Mouse (Mus musculus) stomach, embryonic 15.5 days (tissue): Measurements from ENCODE around the gene Mettl21a. TPM values are rescaled to one million over a fixed set of nuclear protein-coding genes. Genes with fewer than 3 reads are reported as not detected.
"Not testable (repeated sequence)": the region's sequence is repeated elsewhere in the genome, so short reads cannot be mapped to it uniquely, and the experiment has no call there.

ENCODE experiments used
- ATAC-seq: fragments of 200-750 bp; cut with Nextera tagmentation; 2 replicates; pipeline ENCODE4 v1.8.0; 2017; ENCODE audit warnings: low read depth, moderate number of reproducible peaks, moderate TSS enrichment; ENCODE audit not compliant: insufficient read depth, low FRiP score
- H3K27ac ChIP-seq: fragments of 300-500 bp; sonication (generic); 2 replicates; pipeline ENCODE4 v1.5.1; 2015; ENCODE audit warnings: mild to moderate bottlenecking, inconsistent platforms
- H3K27me3 ChIP-seq: fragments of 300-500 bp; sonication (generic); replicated peaks from 2 replicates; pipeline ENCODE4 v1.6.1; 2015; ENCODE audit warnings: inconsistent platforms
- H3K36me3 ChIP-seq: fragments of 300-500 bp; sonication (generic); 2 replicates; pipeline ENCODE4 v1.6.1; 2015; ENCODE audit warnings: inconsistent platforms
- H3K4me1 ChIP-seq: fragments of 300-500 bp; sonication (generic); 2 replicates; pipeline ENCODE4 v1.6.1; 2015; ENCODE audit warnings: inconsistent platforms
- H3K4me2 ChIP-seq: fragments of 300-500 bp; sonication (generic); 2 replicates; pipeline ENCODE4 v1.6.1; 2015; ENCODE audit warnings: mild to moderate bottlenecking, inconsistent platforms
- H3K4me3 ChIP-seq: fragments of 300-500 bp; sonication (generic); replicated peaks from 2 replicates; pipeline ENCODE4 v1.5.1; 2015; ENCODE audit warnings: inconsistent platforms
- H3K9ac ChIP-seq: fragments of 300-500 bp; sonication (generic); 2 replicates; pipeline ENCODE4 v1.6.1; 2015; ENCODE audit warnings: inconsistent platforms
- H3K9me3 ChIP-seq: fragments of 300-500 bp; sonication (generic); 2 replicates; pipeline ENCODE4 v1.6.1; 2016; ENCODE audit warnings: inconsistent platforms
- WGBS: fragments of 180-500 bp; shearing (Covaris S2); methylation state at CpG from one replicate; pipeline ENCODE4 v1.1.7; 2015; 5-methylcytosine and 5-hydroxymethylcytosine counted together
- polyA plus RNA-seq: library from polyadenylated mRNA; unstranded; fragments of >200 nt; fragmentation: Nextera tagmentation; extraction: Ambion mirVana; gene quantifications from 2 replicates; pipeline ENCODE4 v1.2.1, GENCODE M21; 2015

Mettl21a gene
- 19.2 and 20.8 TPM in 2 replicates for polyA plus RNA-seq

DNA sequence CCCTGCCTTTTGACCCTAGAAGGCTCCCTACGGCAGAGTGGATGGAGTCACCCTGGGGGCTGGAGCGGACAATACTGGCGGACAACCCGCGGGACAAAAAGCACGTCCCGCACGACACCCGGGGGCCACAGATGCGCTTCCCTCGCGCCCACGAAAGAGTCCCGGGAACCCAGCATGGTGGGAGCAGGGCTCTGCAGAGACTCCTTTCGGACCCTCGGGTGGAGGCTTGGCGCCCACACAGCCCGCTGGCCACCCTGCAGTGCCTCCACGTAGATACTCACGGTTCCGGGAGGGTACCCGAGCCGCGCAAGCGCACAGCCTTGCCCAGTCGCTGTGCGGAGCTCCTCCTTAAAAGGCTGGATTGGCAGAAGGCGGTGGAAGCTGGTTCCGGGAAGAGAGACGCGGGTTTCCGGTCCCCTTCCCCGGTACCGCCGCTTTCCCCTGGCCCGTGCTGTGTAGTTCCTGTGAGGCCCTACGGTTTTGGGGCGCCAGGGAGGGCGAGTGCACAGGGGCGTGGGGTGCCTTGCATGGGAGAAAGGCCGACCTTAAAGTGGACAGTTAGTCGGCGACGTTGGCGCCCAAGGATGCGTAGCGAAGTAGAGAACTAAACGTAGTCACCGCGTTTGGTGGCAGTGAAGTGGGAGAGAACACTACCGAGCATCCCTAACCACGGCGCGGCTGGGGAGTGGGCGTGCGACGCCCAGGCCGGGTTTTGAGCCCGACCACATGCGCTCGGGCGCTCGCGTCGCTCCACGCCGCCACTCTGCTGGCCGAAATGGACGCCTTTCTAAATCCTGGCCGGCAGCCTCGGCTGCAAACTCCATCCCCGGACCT lies at the start of gene Mettl21a:
Mettl21a (minus strand) TSS at position 362 of the 834 bp plus-strand sequence.
- Histone ChIP-seq H3K4me3 (peak within 1 kb of the TSS; percentile 81), H3K27me3 (no peaks in the 10 kb centered on the region), H3K4me2 (peak within 1 kb of the TSS; percentile 85), H3K9ac (peak within 1 kb of the TSS; percentile 90), H3K4me1 (peaks cover 9% of the 10 kb centered on the region; the same call in 1 of the 2 replicates), H3K36me3 (no peaks in the 10 kb centered on the region), H3K9me3 (no peaks in the 10 kb centered on the region), H3K27ac (peak within 1 kb of the TSS; percentile 99)
- ATAC-seq, result peak; percentile 93
- WGBS, result under 1% methylated on average over 72 of the region's 72 CpGs

DNA sequence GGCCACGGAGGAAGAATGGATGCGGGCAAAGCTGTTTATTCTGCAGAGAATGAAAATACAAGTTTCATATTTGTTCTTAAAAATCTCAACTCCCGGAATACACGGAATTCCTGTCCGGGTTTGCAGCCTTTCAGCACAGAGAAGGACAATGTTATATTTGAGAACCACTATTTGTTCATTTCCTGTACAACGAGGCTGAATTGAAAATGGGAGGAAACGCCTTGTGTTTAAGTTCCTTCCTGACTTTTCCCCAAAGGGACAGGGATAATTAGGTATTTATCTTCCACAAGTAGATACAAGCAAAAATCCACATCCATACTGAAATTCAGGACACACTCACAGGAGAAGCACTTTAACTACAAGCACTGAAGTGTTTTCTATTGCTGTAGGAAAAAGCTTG lies 41.8 kb upstream of the Mettl21a start:
- Histone ChIP-seq H3K4me3 (no peak overlapping the region), H3K4me2 (no peak overlapping the region), H3K36me3 (no peaks in the 10 kb centered on the region), H3K9ac (no peak overlapping the region), H3K9me3 (no peaks in the 10 kb centered on the region), H3K4me1 (no peaks in the 10 kb centered on the region), H3K27ac (peak overlapping the region; percentile 18; the same call in 1 of the 2 replicates), H3K27me3 (no peaks in the 10 kb centered on the region)
- WGBS, result 55% methylated on average over 7 of the region's 7 CpGs
- no peak for ATAC-seq

DNA sequence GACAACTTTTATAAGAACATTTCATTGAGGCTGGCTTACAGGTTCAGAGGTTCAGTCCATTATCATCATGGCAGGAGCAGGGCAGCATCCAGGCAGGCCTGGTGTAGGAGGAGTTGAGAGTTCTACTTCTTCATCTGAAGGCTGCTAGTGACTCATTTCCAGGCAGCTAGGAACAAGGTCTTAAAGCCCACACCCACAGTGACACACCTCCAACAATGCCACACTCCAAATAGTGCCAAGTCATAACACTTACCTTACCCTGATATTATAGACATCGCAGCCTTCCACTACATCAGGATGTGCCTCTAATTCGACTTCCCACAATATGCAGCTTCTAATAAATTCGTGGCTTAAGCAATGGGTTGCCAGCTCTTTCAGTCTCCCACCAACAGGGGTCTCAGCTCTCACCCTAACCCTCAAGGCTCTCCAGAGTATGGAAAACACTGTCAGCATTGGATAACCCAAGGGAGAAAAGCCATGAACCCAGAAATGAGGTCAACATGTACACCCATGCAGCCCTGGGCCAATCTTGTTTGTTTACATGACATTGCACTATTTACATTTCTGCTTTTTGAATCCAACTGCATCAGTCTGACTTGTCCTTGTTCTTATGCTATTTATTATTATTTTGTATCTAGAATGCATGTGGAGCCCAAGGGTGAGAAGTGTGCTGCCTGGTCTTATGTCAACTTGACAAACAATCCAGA lies 39.5 kb upstream of the Mettl21a start:
- Histone ChIP-seq H3K4me2 (no peak overlapping the region), H3K27me3 (no peaks in the 10 kb centered on the region), H3K36me3 (no peaks in the 10 kb centered on the region), H3K9me3 (no peaks in the 10 kb centered on the region), H3K4me1 (no peaks in the 10 kb centered on the region), H3K9ac (no peak overlapping the region), H3K4me3 (no peak overlapping the region), H3K27ac (no peak overlapping the region)
- ATAC-seq, result no peak
- WGBS, result 84% methylated on average over 3 of the region's 3 CpGs

DNA sequence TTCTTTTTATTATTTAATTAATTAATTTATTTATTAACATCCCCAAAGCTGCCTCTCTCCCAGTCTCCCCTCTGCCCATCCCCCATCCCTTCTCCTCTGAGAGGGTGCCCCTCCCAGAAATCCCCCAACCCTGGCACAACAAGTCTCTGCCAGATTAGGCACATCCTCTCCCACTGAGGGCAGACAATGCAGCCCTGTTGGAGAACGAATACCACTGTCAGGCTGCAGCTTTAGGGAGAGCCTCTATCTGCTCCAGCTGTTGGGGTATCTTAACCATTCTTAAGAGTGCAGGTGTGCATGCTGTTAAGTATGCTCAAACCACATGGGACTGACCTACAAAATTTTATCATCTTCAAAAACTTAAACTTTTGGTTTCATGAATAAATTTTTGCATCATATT lies 38.4 kb upstream of the Mettl21a start:
- Histone ChIP-seq H3K9ac (no peak overlapping the region), H3K4me2 (no peak overlapping the region), H3K4me1 (no peaks in the 10 kb centered on the region), H3K9me3 (no peaks in the 10 kb centered on the region), H3K27ac (no peak overlapping the region), H3K36me3 (no peaks in the 10 kb centered on the region), H3K27me3 (no peaks in the 10 kb centered on the region), H3K4me3 (no peak overlapping the region)
- no peak for ATAC-seq
- WGBS, result 38% methylated on average over 1 of the region's 1 CpGs

DNA sequence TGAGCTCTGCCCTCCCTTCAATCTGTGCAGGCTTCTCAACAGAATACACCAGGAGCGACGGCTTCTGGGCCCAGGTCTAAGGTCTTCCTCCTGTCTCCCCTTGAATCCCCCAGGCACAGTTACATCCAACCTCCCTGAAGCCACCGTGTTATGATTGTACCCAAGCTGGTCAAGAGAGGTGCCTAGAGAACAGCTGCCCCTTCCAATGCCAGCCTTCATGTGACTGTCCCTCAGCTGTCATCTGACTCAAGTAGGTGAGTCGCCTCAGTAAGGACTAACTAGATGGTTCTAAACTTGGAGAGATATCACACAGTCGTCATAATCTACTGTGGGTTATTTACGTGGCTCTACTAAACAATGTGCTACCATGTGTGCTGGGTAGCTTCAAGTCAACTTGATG lies 36.7 kb upstream of the Mettl21a start:
- Histone ChIP-seq H3K36me3 (no peaks in the 10 kb centered on the region), H3K9me3 (no peaks in the 10 kb centered on the region), H3K27me3 (no peaks in the 10 kb centered on the region), H3K4me3 (no peak overlapping the region), H3K27ac (no peak overlapping the region), H3K4me2 (no peak overlapping the region), H3K9ac (no peak overlapping the region), H3K4me1 (no peaks in the 10 kb centered on the region)
- no peak for ATAC-seq
- 89% methylated on average over 6 of the region's 6 CpGs for WGBS

DNA sequence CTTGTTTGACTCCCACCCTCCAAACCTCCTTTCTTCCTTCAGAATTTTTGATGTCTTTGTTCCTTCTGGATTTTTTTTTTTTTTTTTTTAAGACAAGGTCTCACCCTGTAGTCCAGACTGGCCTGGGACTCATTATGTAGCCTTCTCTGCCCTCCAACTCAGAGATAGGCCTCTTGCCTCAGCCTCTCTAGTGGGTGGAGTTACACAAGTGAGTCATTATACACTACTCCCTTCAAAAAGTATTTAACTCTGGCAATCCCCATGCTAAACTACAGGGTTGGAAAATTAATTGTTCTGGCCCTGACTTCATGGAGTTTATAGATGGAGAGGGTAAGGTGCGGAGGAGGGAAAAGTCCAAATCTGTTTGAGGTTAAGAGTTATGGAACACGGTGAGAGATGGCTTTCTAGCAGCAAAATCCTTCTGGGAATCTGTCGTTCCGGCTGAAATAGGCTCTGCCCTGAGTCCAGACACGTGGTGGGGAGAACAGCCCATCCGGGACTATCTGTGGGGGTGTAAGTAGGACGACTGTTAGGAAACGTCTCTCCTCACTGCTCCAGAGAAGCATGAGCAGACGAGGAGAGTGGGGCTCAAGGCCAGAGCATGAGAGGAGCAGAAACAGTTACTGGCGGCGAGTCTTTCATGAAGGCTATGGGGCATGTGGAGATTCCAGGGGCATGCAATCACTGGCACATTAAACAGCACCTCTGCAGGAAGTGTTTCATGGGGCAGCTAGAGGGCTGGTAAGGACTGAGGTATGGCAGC lies 32.5 kb upstream of the Mettl21a start:
- no peak overlapping the region for H3K9ac ChIP-seq

DNA sequence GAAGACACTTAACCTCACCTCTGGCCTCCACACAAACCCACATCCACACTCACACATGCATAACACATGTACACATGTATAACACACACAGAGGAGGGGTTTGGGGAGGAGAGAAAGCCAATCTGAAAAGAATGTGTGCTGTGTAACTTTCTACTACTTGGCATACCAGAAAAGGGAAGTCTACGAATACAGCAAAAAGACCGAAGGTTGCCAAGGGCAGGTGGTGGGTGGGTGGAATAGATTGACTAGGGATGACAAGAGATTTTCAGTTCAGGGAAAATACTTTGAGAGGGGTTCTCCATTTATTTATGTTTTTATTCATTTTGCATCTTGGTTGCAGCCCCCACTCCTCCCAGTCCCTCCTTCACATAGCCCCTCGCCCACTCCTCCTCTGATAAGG lies 27.5 kb upstream of the Mettl21a start:
- no peak for ATAC-seq
- no peaks in the 10 kb centered on the region for H3K36me3 ChIP-seq
- H3K4me1 ChIP-seq, result no peaks in the 10 kb centered on the region
- H3K27ac ChIP-seq, result no peak overlapping the region
- no peaks in the 10 kb centered on the region for H3K27me3 ChIP-seq
- H3K4me3 ChIP-seq, result no peak overlapping the region
- no peak overlapping the region for H3K4me2 ChIP-seq
- 86% methylated on average over 3 of the region's 3 CpGs for WGBS
- H3K9me3 ChIP-seq, result no peaks in the 10 kb centered on the region
- no peak overlapping the region for H3K9ac ChIP-seq

More for the DNA sequence above, 32.5 kb upstream of the Mettl21a start:
- Histone ChIP-seq H3K9me3 (no peaks in the 10 kb centered on the region), H3K36me3 (no peaks in the 10 kb centered on the region), H3K27ac (no peak overlapping the region), H3K4me2 (no peak overlapping the region), H3K4me1 (no peaks in the 10 kb centered on the region), H3K27me3 (no peaks in the 10 kb centered on the region), H3K4me3 (no peak overlapping the region)
- ATAC-seq, result no peak; the same call in 1 of the 2 replicates
- WGBS, result 64% methylated on average over 11 of the region's 11 CpGs

DNA sequence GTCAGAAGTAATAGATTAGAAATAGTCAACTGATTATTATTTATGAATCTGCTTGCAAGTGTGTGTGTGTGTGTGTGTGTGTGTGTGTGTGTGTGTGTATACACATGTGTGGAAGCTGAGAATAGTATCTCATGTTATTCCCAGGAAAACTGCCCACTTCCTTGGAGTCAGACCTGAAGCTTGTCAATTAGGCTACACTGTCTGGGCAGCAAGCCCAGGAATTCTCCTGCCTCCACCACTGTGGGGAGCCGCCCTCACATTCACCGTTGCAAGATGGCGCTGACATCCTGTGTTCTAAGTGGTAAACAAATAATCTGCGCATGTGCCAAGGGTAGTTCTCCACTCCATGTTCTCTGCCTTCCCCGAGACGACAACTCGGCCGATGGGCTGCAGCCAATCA lies 25.5 kb upstream of the Mettl21a start:
- H3K27me3 ChIP-seq, H3K9me3 ChIP-seq, H3K4me2 ChIP-seq, H3K4me1 ChIP-seq, H3K27ac ChIP-seq, H3K4me3 ChIP-seq, H3K9ac ChIP-seq, H3K36me3 ChIP-seq, ATAC-seq: not testable (repeated sequence)
- 92% methylated on average over 8 of the region's 8 CpGs for WGBS

DNA sequence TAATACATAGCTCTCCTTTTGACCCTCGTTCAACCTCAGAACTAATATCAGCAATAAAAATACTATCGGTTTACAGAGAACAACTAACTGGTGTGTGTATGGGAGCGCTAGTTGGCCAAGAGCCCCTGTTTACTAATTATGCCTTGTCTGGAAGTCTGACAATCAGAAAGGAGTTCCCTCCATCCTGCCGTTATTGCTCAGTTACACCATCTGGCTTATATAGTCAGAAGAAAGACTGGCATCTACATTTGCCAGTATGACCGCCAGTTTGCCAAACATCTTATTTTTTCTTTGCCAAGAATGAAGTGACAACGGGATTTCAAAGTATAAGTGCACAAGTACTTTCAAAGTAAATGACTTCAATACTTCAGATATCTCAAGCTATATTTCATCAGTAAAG lies 24.0 kb upstream of the Mettl21a start:
- no peak overlapping the region for H3K4me2 ChIP-seq
- H3K27ac ChIP-seq, result no peak overlapping the region
- H3K9ac ChIP-seq, result no peak overlapping the region
- WGBS, result 85% methylated on average over 6 of the region's 6 CpGs
- H3K36me3 ChIP-seq, result no peaks in the 10 kb centered on the region
- no peak overlapping the region for H3K4me3 ChIP-seq
- no peaks in the 10 kb centered on the region for H3K9me3 ChIP-seq
- no peaks in the 10 kb centered on the region for H3K27me3 ChIP-seq
- H3K4me1 ChIP-seq, result no peaks in the 10 kb centered on the region
- ATAC-seq, result no peak

DNA sequence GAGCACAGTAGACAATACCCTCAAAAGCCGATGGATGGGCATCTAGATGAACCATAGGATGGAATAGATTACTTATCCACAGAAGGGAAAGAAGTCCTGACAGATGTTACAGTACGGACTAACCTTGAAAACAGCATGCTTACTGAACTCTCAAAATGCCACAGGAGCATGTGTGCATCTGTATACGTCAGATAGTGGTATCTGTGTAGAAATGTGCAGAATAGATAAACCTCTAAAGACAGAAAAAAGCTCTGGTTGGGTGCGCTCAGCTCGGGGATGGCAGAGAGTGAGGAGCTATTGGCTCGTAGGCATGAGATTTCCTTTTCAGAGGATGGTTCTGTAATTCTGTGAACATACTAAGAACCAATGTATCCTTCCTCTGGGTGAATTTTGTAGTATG lies 22.2 kb upstream of the Mettl21a start:
- no peaks in the 10 kb centered on the region for H3K4me1 ChIP-seq
- no peak overlapping the region for H3K4me3 ChIP-seq
- no peaks in the 10 kb centered on the region for H3K36me3 ChIP-seq
- ATAC-seq, result 0 out of 2 replicates have a peak, but pooled peaks have one; percentile 18
- H3K9ac ChIP-seq, result no peak overlapping the region
- WGBS, result 82% methylated on average over 6 of the region's 6 CpGs
- H3K9me3 ChIP-seq, result no peaks in the 10 kb centered on the region
- H3K27me3 ChIP-seq, result no peaks in the 10 kb centered on the region
- H3K27ac ChIP-seq, result no peak overlapping the region
- H3K4me2 ChIP-seq, result no peak overlapping the region

DNA sequence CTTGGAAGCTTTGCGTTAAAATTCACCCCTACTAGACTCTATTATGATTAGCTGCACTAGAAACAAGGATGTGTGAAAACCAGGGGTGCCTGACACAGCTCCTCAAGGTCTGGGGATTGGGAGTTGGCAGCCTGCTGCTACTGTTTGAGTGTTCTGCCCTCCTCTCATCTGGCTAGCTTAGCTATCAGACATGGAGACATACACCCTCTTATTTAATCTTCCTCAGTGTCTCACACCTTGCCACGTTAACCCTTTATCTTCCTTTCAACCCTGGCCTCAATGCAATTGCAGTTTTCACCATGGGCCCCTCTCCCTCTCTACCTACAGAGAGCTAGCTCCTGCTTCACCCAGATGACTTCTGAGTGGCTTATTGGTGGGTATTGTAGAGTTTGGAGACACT lies 18.6 kb upstream of the Mettl21a start:
- H3K4me3 ChIP-seq, result no peak overlapping the region
- no peaks in the 10 kb centered on the region for H3K27me3 ChIP-seq
- no peak overlapping the region for H3K4me2 ChIP-seq
- ATAC-seq, result no peak
- no peaks in the 10 kb centered on the region for H3K4me1 ChIP-seq
- WGBS, result 55% methylated on average over 2 of the region's 2 CpGs
- H3K9ac ChIP-seq, result no peak overlapping the region
- no peaks in the 10 kb centered on the region for H3K36me3 ChIP-seq
- no peaks in the 10 kb centered on the region for H3K9me3 ChIP-seq
- H3K27ac ChIP-seq, result no peak overlapping the region

DNA sequence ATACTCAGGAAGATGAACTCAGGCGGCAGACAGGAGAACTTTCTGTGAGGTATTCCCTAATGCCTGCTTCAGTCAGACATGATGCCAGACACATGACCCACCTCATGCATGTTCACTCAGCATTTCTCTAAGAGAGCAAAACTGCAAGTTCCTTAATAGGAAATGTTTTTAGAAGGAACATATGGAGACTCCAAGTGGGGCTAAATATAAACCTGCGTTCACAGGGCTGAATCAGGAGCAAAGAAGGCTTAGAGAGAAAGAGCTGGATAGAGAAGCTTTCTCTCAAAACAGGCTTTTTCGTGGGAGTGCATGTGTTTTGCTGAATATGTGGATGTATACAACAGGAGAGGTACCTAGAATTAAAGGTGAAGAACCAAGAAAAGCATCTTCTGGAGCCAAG lies 16.2 kb upstream of the Mettl21a start:
- no peak overlapping the region for H3K27ac ChIP-seq
- no peak for ATAC-seq
- no peaks in the 10 kb centered on the region for H3K36me3 ChIP-seq
- H3K4me3 ChIP-seq, result no peak overlapping the region
- H3K9ac ChIP-seq, result no peak overlapping the region
- no peak overlapping the region for H3K4me2 ChIP-seq
- 74% methylated on average over 3 of the region's 3 CpGs for WGBS
- no peaks in the 10 kb centered on the region for H3K9me3 ChIP-seq
- H3K4me1 ChIP-seq, result no peaks in the 10 kb centered on the region
- no peaks in the 10 kb centered on the region for H3K27me3 ChIP-seq
